Mouse (Mus musculus) cortical plate, adult 2 months (tissue): Measurements from ENCODE around the gene Ctrc. TPM values are rescaled to one million over a fixed set of nuclear protein-coding genes. Genes with fewer than 3 reads are reported as not detected.
A peak's percentile ranks its signal among the peaks of the same experiment; 100 is the strongest.

Experiments used
- H3K27ac ChIP-seq: fragments of 200-500 bp; 2 replicates; pipeline ENCODE4 v1.5.1; 2012; ENCODE audit warnings: low read length, control low read depth, inconsistent platforms; ENCODE audit not compliant: insufficient read depth
- H3K4me1 ChIP-seq: fragments of 200-500 bp; 2 replicates; pipeline ENCODE4 v1.6.1; 2011; ENCODE audit warnings: low read length; ENCODE audit not compliant: control insufficient read depth, insufficient read depth
- H3K4me3 ChIP-seq: fragments of 200-500 bp; 2 replicates; pipeline ENCODE4 v1.5.1; 2011; ENCODE audit warnings: mild to moderate bottlenecking, low read length, control low read depth; ENCODE audit not compliant: insufficient read depth
- CTCF ChIP-seq: fragments of 200-500 bp; IDR thresholded peaks from 2 replicates; pipeline ENCODE4 v1.5.1; 2011; ENCODE audit warnings: mild to moderate bottlenecking, control low read depth, low read length; ENCODE audit not compliant: insufficient read depth; ENCODE audit errors: extremely low read depth
- POLR2A ChIP-seq: fragments of 200-500 bp; IDR thresholded peaks from 2 replicates; pipeline ENCODE4 v1.6.1; 2011; ENCODE audit warnings: mild to moderate bottlenecking, low read length, control low read depth; ENCODE audit not compliant: insufficient read depth; ENCODE audit errors: extremely low read depth
- polyA plus RNA-seq: library from polyadenylated mRNA; depleted of rRNA; stranded (reverse); fragments of >200 nt; gene quantifications from 2 replicates; pipeline ENCODE4 v1.2.3, GENCODE M21; 2012

Ctrc gene
- polyA plus RNA-seq, 1 experiment = not detected

DNA sequence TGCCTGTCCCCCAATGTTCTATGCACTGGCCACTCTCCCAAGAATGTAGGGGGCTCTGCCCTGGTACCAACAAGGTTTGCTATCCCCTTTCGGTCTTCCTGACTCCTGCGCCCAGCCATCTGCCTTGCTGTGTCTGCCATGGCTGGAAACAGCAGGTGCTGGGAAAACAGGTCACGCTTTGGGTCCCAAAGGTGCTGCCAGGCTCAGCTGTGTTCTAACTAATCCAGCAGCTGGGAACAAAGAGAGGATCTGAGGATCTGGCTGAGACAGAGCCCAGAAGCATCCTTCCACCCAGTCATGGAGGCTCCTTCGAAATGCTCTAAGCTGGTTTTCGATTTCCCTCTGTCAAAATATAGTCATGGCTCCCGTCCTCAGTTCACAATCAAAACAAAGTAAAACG is 29.9 kb downstream of the Ctrc start:
- H3K27ac ChIP-seq = no peak overlapping the region
- no peak overlapping the region for H3K4me3 ChIP-seq
- no peaks in the 10 kb centered on the region for H3K4me1 ChIP-seq
- no peak for TF ChIP-seq CTCF
- TF ChIP-seq POLR2A = no peak

DNA sequence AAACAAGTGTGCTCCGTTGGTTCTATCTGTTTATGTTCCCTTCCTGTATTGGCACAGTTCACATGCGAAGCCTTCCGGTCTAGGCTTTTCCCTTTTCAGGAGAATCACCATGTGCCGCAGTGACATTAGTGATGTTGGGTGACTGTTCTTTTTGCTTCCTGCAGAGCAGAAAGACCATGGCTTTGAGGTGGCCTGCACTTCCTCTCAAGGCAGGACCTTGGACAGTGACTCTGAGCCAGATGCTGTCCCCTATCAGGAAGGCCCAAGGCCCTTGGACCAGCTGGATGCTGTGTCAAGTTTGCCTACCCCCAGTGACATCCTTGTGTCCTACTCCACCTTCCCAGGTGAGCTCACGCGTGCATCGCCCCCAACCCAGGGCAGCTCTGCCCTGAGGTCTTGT is 34.8 kb downstream of the Ctrc start:
- no peak overlapping the region for H3K4me3 ChIP-seq
- no peak overlapping the region for H3K27ac ChIP-seq
- H3K4me1 ChIP-seq = no peaks in the 10 kb centered on the region
- TF ChIP-seq CTCF = no peak
- no peak for TF ChIP-seq POLR2A

DNA sequence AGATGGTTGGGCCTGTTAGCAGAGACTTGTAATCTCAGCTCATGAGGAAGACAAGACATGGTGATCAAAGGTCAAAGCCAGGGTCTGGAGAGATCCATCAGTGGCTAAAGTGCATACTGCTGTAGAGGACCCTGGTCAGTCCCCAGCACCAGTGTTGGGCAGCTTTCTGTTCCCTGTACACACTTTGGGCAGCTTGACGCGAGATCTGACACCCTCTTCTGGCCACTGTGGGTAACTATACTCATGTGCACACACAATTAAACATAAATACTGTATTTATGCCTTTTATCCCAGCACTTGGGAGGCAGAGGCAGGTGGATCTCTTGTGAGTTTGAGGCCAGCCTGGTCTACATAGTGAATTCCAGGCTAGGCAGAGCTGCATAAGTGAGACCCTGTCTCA is 35.2 kb downstream of the Ctrc start:
- Histone ChIP-seq H3K4me1 (no peaks in the 10 kb centered on the region), H3K4me3 (no peak overlapping the region), H3K27ac (no peak overlapping the region)
- no peak for TF ChIP-seq CTCF
- no peak for TF ChIP-seq POLR2A

DNA sequence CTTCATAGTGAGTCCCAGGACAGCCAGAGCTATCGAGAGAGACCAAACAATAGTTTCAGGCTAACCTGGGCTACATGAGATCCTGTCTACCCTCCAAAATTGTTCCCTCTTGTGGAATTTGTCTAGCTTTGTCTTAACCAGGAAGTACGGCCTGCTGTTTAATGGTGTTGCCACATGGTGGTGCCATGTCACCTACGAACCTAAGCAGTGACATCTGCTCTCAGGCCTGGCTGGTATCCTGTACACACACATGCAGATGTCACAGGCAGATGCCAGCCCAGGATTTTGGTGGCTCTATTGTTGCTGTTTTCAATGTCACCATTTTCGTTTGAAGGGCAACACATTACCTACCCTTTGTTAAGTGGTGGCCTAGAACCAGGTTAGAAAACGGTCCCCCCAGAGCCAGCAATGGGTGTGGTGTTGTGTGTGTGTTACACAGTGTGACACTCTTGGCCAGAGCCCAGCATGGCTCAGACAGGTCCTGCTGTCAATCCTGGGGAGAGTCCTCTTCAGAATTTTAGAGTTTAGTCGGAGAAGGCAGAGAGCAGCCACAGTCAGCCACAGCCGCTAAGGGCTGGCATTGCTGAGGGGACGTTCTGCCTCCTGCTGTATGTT is 36.2 kb downstream of the Ctrc start:
- no peak overlapping the region for H3K27ac ChIP-seq
- TF ChIP-seq CTCF = peak; percentile 90
- TF ChIP-seq POLR2A = no peak
- H3K4me1 ChIP-seq = no peaks in the 10 kb centered on the region

DNA sequence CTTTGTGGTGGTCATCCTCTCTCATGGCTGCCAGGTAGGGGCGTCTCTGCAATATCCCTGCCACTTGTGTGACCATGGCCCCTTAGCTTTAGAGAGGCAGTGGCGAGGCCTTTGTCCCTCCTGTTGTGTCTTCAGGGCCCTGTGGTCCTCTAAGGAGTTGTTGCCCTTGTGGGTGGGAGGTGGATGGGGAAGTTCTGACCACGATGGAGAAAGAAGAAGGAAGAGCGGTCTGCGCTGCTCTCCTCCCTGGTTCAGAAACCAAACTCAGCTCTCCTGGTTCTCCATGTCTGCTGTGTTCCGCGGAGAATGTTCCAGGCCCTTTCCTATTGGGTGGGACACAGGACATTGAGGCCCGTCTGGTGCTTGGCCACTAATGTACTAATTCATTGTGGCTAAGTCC is 40.3 kb downstream of the Ctrc start:
- TF ChIP-seq POLR2A (no peak), CTCF (no peak)
- no peak overlapping the region for H3K4me3 ChIP-seq
- H3K4me1 ChIP-seq = no peaks in the 10 kb centered on the region
- no peak overlapping the region for H3K27ac ChIP-seq

More for the DNA sequence above, 36.2 kb downstream of the Ctrc start:
- no peak overlapping the region for H3K4me3 ChIP-seq

DNA sequence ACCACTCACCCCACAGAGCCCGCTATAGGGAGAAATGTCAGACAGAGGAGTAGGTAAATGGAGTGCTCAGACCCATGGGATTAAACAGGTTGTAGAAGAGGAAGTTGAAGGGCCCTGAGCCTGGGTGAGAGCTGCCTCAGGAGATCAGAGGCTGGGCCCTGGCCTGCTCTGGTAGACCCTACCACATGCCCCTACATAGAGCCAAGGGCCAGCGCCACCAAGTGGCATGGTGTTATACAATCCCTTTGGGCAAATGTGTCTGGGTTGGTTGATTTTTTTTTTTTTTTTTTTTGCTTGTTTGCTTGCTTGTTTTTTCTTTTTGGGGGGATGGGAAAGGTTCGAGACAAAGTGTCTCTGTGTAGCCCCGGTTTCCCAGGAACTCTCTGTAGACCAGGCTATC is 42.1 kb downstream of the Ctrc start:
- no peak for TF ChIP-seq CTCF
- no peak for TF ChIP-seq POLR2A
- no peak overlapping the region for H3K27ac ChIP-seq
- H3K4me3 ChIP-seq = no peak overlapping the region
- no peaks in the 10 kb centered on the region for H3K4me1 ChIP-seq

DNA sequence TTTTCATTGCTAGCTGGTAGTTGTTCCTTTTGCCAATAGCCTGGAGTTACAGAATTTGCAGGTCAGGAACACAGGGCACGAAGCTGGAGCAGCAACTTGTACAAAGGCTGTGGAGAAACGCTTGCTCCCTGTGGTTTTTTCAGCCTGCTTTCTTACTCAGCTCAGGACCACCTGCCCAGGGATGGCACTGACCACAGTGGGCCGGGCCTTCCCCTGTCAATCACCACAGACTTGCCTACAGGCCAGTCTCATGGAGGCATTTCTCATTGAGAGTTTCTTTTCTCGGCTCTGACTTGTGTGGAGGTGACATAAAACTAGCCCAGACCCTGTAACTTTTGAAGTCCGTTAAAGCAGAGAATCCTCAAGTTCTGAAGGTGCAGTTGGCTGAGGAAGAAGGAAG is 48.6 kb downstream of the Ctrc start:
- TF ChIP-seq CTCF (no peak), POLR2A (no peak)
- peaks cover 5% of the 10 kb centered on the region for H3K4me1 ChIP-seq
- H3K27ac ChIP-seq = no peak overlapping the region
- no peak overlapping the region for H3K4me3 ChIP-seq

DNA sequence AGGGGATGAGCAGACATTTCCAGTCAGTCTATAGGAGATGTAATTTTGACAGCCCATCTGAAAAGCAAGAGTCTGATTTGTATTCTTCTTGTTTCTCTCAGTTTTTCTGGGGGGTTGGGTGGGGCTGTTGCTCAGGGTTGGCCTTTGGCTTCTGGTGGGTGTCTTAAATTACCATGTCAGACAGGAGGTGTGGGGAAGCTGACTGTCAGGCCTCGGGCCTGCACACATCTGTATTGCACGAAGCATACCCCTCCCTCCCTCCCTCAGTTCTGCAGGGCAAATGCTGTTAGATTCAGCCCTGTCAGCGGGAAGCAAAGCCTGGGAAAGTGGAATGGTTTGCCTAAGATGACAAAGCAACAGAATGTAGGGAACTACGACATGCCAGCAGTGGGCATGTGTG is 49.2 kb downstream of the Ctrc start:
- Histone ChIP-seq H3K4me3 (no peak overlapping the region), H3K4me1 (peaks cover 5% of the 10 kb centered on the region), H3K27ac (no peak overlapping the region)
- TF ChIP-seq POLR2A (no peak), CTCF (no peak)

DNA sequence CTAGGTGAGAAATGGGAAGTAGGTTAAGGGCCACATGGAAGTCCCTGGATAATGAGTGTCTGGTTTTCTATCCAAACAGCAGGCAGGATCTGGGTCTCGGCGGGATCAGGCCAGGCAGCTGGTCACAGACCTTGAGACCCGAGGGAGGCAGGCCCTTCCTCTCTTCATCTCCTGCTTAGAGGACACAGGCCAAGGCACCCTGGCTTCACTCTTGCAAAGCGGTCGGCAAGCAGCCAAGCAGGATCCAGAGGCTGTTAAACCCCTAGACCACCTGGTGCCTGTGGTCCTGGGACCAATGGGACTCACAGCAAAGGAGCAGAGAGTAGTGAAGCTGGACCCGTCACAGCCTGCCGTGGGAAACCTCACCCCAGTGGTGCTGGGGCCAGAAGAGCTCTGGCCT is 49.8 kb downstream of the Ctrc start:
- H3K4me3 ChIP-seq = no peak overlapping the region
- peaks cover 5% of the 10 kb centered on the region for H3K4me1 ChIP-seq
- TF ChIP-seq POLR2A (no peak), CTCF (no peak)
- no peak overlapping the region for H3K27ac ChIP-seq

DNA sequence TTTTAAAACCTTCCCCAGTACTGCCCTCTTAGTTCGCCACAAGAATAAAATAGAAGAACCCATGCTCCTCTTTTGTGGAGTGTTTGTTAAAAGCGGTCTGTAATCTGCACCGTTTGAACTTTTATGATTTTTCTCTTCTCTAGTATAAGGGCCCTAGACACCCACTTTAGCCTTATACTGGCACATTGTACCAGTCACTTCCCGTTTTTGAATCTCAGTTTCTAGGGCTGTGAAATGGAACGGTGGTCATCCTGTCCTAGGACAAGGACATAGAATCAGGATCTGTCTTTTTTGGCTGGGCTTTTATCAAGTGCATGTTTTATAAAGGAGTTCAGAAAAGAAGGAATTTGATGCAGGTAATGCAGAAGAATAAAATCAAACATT is 52.0 kb downstream of the Ctrc start:
- Histone ChIP-seq H3K27ac (peak overlapping the region; percentile 70), H3K4me3 (peak overlapping the region; percentile 79), H3K4me1 (peaks cover 5% of the 10 kb centered on the region)
- TF ChIP-seq CTCF = no peak
- TF ChIP-seq POLR2A = no peak
